ENCODE assay signal across 22 mouse cellular contexts in genomic region chr6:147833501-147833900, GRCm38 (mm10).
"Had no signal": no experiment of that assay in that cellular context is flagged by ENCODE, and none has a peak within 500 bp of the region (broad histone marks: within the 10 kb centered on the region; RNA-seq: fewer than 3 reads in every experiment).

No protein-coding gene starts in this region.

- H3K4me1 ChIP-seq: liver, embryonic 15.5 days; midbrain, embryonic 10.5 days; midbrain, embryonic 12.5 days; neural tube, embryonic 13.5 days; neural tube, embryonic 15.5 days; stomach, embryonic 15.5 days had no signal

- H3K27ac ChIP-seq: liver, embryonic 15.5 days; midbrain, embryonic 10.5 days; midbrain, embryonic 12.5 days; neural tube, embryonic 13.5 days; neural tube, embryonic 15.5 days; stomach, embryonic 15.5 days; stomach, postnatal 0 days had no signal

- H3K27me3 ChIP-seq: liver, embryonic 15.5 days; midbrain, embryonic 12.5 days; neural tube, embryonic 13.5 days; neural tube, embryonic 15.5 days; stomach, embryonic 15.5 days had no signal

- H3K9ac ChIP-seq: liver, embryonic 15.5 days; lung, embryonic 14.5 days; midbrain, embryonic 12.5 days; neural tube, embryonic 13.5 days; neural tube, embryonic 15.5 days; stomach, embryonic 15.5 days had no signal

- H3K4me3 ChIP-seq: liver, embryonic 15.5 days; midbrain, embryonic 10.5 days; midbrain, embryonic 12.5 days; myocyte; neural tube, embryonic 13.5 days; neural tube, embryonic 15.5 days; stomach, embryonic 15.5 days had no signal

- H3K9me3 ChIP-seq: liver, embryonic 15.5 days; midbrain, embryonic 10.5 days; midbrain, embryonic 12.5 days; neural tube, embryonic 13.5 days; neural tube, embryonic 15.5 days; stomach, embryonic 15.5 days had no signal

- H3K36me3 ChIP-seq: liver, embryonic 15.5 days; midbrain, embryonic 10.5 days; midbrain, embryonic 12.5 days; neural tube, embryonic 13.5 days; neural tube, embryonic 15.5 days; stomach, embryonic 15.5 days had no signal

- DNase-seq: lung, adult 18-20 months; lung, postnatal 10 days; lung, postnatal 4 days; midbrain, embryonic 14.5 days; retina, postnatal 1 day; right cerebral cortex, adult 18-20 months; right cerebral cortex, postnatal 25 days; right cerebral cortex, postnatal 4 days; spleen, adult 18-20 months; thymus, adult 2 months; thymus, postnatal 25 days; thymus, postnatal 4 days had no signal

- H3K4me2 ChIP-seq: liver, embryonic 15.5 days; lung, embryonic 14.5 days; midbrain, embryonic 12.5 days; neural tube, embryonic 13.5 days; neural tube, embryonic 15.5 days; stomach, embryonic 15.5 days had no signal

- ATAC-seq: midbrain, embryonic 16.5 days had no signal
